Mouse (Mus musculus) heart, adult 18-20 months (tissue): ENCODE measurements around the gene Cobl. TPM values are rescaled to one million over a fixed set of nuclear protein-coding genes. Genes with fewer than 3 reads are reported as not detected.

Experiments
- DNase-seq, 2 experiments: peaks; one replicate each; pipeline ENCODE4 v3.0.0; 2021 to 2022; ENCODE audit warnings: mixed read lengths in 1 of 2
- total RNA-seq, 2 experiments: library from RNA; stranded (reverse); gene quantifications; 2 replicates each; pipeline ENCODE4 v1.2.3; 2021

Cobl gene
- total RNA-seq, 2 experiments from 2014 or later, result 19.1 to 21.2 TPM

- DNase-seq, result no peak
Measured at GRCm38 (mm10) chr11:12219594-12220530, 244.9 kb downstream of the Cobl start.

- DNase-seq, result no peak
Measured at GRCm38 (mm10) chr11:12216897-12217296, 247.9 kb downstream of the Cobl start.

GRCm38 (mm10) chr11:12215582-12215981 lies 249.2 kb downstream of the Cobl start:
- DNase-seq, result no peak

- DNase-seq, result no peak
Measured at GRCm38 (mm10) chr11:12208574-12208973, 256.2 kb downstream of the Cobl start.

GRCm38 (mm10) chr11:12205201-12206161 lies 259.3 kb downstream of the Cobl start:
- peak; percentile 29 to 31 for DNase-seq

- DNase-seq, result peak in 1 of 2 experiments; percentile 5
Measured at GRCm38 (mm10) chr11:12199441-12199840, 265.3 kb downstream of the Cobl start.

GRCm38 (mm10) chr11:12198700-12199349 lies 265.9 kb downstream of the Cobl start:
- DNase-seq, result peak; percentile 55 to 65

- no peak for DNase-seq
Measured at GRCm38 (mm10) chr11:12198017-12198416, 266.7 kb downstream of the Cobl start.

- no peak for DNase-seq
Measured at GRCm38 (mm10) chr11:12197542-12197941, 267.2 kb downstream of the Cobl start.

GRCm38 (mm10) chr11:12195390-12195789 lies 269.4 kb downstream of the Cobl start:
- no peak for DNase-seq

GRCm38 (mm10) chr11:12193369-12193768 lies 271.4 kb downstream of the Cobl start:
- DNase-seq, result no peak

GRCm38 (mm10) chr11:12191386-12191785 lies 273.4 kb downstream of the Cobl start:
- DNase-seq, result no peak

GRCm38 (mm10) chr11:12190417-12190816 lies 274.3 kb downstream of the Cobl start:
- no peak for DNase-seq
